Comparison of ENCODE assay signal across 8 mouse cellular contexts in genomic region chr15:79687175-79687574, GRCm38 (mm10). TPM values are rescaled to one million over a fixed set of nuclear protein-coding genes. Genes with fewer than 3 reads are reported as not detected.
A peak's percentile ranks its signal among the peaks of the same experiment; 100 is the strongest.
DNase-seq lines count a peak whose midpoint lies in the region; ATAC-seq lines count a peak whose summit lies in the region.

No protein-coding gene starts in this region.

- H3K36me3 ChIP-seq in hindbrain, embryonic 11.5 days (ENCODE audit: control insufficient read depth, insufficient read depth, low read length), result no peaks in the 10 kb centered on the region
- H3K36me3 ChIP-seq in macrophage (ENCODE audit: inconsistent target), result no peaks in the 10 kb centered on the region

- peak; percentile 70 to 75 for DNase-seq in cerebellum, postnatal 10 days
- DNase-seq in cerebellum, postnatal 36 days, result no peak
- DNase-seq in right cerebral cortex, postnatal 4 days, result peak; percentile 43
- no peak for DNase-seq in right cerebral cortex, postnatal 36 days (ENCODE audit: low spot score in 2 of 2)
- no peak for DNase-seq in hindbrain, embryonic 11.5 days (ENCODE audit: low spot score)
- no peak for DNase-seq in frontal cortex, postnatal 25 days (ENCODE audit: low spot score in 2 of 2)
- no peak for DNase-seq in urinary bladder, postnatal 10 days (ENCODE audit: low spot score)

- peak overlapping the region; percentile 84 for H3K27ac ChIP-seq in hindbrain, embryonic 11.5 days (ENCODE audit: low read depth, low read length)
- H3K27ac ChIP-seq in macrophage, result no peak overlapping the region; the same call in 1 of the 2 replicates

- peak overlapping the region; percentile 88 for H3K9ac ChIP-seq in hindbrain, embryonic 11.5 days (ENCODE audit: low read depth, low read length)

- H3K79me2 ChIP-seq in macrophage (ENCODE audit: inconsistent target), result peaks cover 61% of the 10 kb centered on the region

- ATAC-seq in hindbrain, embryonic 11.5 days (ENCODE audit: low FRiP score), result no peak

- H3K27me3 ChIP-seq in hindbrain, embryonic 11.5 days (ENCODE audit: control insufficient read depth, insufficient read depth, low read length), result no peaks in the 10 kb centered on the region

- under 1% methylated on average over 32 of the region's 33 CpGs for WGBS in hindbrain, embryonic 11.5 days
- WGBS in macrophage (ENCODE audit: missing documents), result 2% methylated on average over 33 of the region's 33 CpGs

- H3K4me2 ChIP-seq in hindbrain, embryonic 11.5 days (replicated peaks; ENCODE audit: low read depth, low read length), result peak overlapping the region; percentile 82

- H3K4me3 ChIP-seq in hindbrain, embryonic 11.5 days (ENCODE audit: low read depth, low read length), result peak overlapping the region; percentile 87
- H3K4me3 ChIP-seq in macrophage (ENCODE audit: inconsistent target), result peak overlapping the region; percentile 55

- H3K9me3 ChIP-seq in hindbrain, embryonic 11.5 days (ENCODE audit: control insufficient read depth, low read length), result no peaks in the 10 kb centered on the region

- peaks cover 12% of the 10 kb centered on the region; the same call in 1 of the 2 replicates for H3K4me1 ChIP-seq in hindbrain, embryonic 11.5 days (replicated peaks; ENCODE audit: control insufficient read depth, insufficient read depth, low read length)

RNA-seq across cellular contexts. Expression of gene Josd1, which starts 0.5 kb away (rescaled TPM):
- polyA plus RNA-seq in hindbrain, embryonic 11.5 days (2014; fragmentation: Nextera tagmentation; extraction: Ambion mirVana), result 12.2 and 14.7 TPM in 2 replicates
- total RNA-seq in macrophage (2018; cell fraction: chromatin; rRNA removed), result 10 to 100 TPM in 1 of 26 experiments, 1 to 10 TPM in 25; 1.7 to 10.0 (median 4.2) TPM
- 10 to 100 TPM; 12.9 to 25.9 (median 17.1) TPM for total RNA-seq in macrophage (2018; cell fraction: cytosol; rRNA removed)
- total RNA-seq in macrophage (2018; cell fraction: nucleus; rRNA removed), result 10 to 100 TPM in 16 of 26 experiments, 1 to 10 TPM in 10; 5.7 to 18.4 (median 10.6) TPM
- 13.3 to 18.4 TPM (median 16.8 TPM) in 3 replicates for polyA plus RNA-seq in macrophage (2018)

RNA-seq across cellular contexts. Expression of gene Gtpbp1, which starts 3.5 kb away (rescaled TPM):
- polyA plus RNA-seq in hindbrain, embryonic 11.5 days (2014; fragmentation: Nextera tagmentation; extraction: Ambion mirVana), result 28.1 and 33.9 TPM in 2 replicates
- 10 to 100 TPM in 24 of 26 experiments, 1 to 10 TPM in 2; 8.8 to 74.7 (median 34.9) TPM for total RNA-seq in macrophage (2018; cell fraction: chromatin; rRNA removed)
- 10 to 100 TPM; 13.8 to 28.6 (median 20.0) TPM for total RNA-seq in macrophage (2018; cell fraction: cytosol; rRNA removed)
- total RNA-seq in macrophage (2018; cell fraction: nucleus; rRNA removed), result 10 to 100 TPM; 11.7 to 42.6 (median 29.4) TPM
- 18.0 to 29.2 TPM (median 22.4 TPM) in 3 replicates for polyA plus RNA-seq in macrophage (2018)

RNA-seq across cellular contexts. Expression of gene Tomm22, which starts 16.5 kb away (rescaled TPM):
- 337 and 338 TPM in 2 replicates for polyA plus RNA-seq in hindbrain, embryonic 11.5 days (2014; fragmentation: Nextera tagmentation; extraction: Ambion mirVana)
- 10 to 100 TPM in 20 of 26 experiments, 1 to 10 TPM in 6; 5.6 to 22.7 (median 14.4) TPM for total RNA-seq in macrophage (2018; cell fraction: chromatin; rRNA removed)
- 100 to 1,000 TPM in 1 of 26 experiments, 10 to 100 TPM in 25; 77.3 to 100 (median 86.7) TPM for total RNA-seq in macrophage (2018; cell fraction: cytosol; rRNA removed)
- 10 to 100 TPM; 13.5 to 72.1 (median 38.9) TPM for total RNA-seq in macrophage (2018; cell fraction: nucleus; rRNA removed)
- 71.6 to 131 TPM (median 97.1 TPM) in 3 replicates for polyA plus RNA-seq in macrophage (2018)

RNA-seq across cellular contexts. Expression of gene Cby1, which starts 28.2 kb away (rescaled TPM):
- 74.6 and 76.1 TPM in 2 replicates for polyA plus RNA-seq in hindbrain, embryonic 11.5 days (2014; fragmentation: Nextera tagmentation; extraction: Ambion mirVana)
- total RNA-seq in macrophage (2018; cell fraction: chromatin; rRNA removed), result 1 to 10 TPM in 18 of 26 experiments, not detected in 8; 1.1 to 4.9 (median 2.0) TPM
- total RNA-seq in macrophage (2018; cell fraction: cytosol; rRNA removed), result 10 to 100 TPM in 18 of 26 experiments, 1 to 10 TPM in 8; 6.7 to 17.0 (median 11.4) TPM
- total RNA-seq in macrophage (2018; cell fraction: nucleus; rRNA removed), result 1 to 10 TPM in 24 of 26 experiments, under 1 TPM in 2; 0.75 to 5.7 (median 3.2) TPM
- 11.0 to 24.8 TPM (median 14.4 TPM) in 3 replicates for polyA plus RNA-seq in macrophage (2018)

RNA-seq across cellular contexts. Expression of gene Fam227a, which starts 28.4 kb away (rescaled TPM):
- polyA plus RNA-seq in hindbrain, embryonic 11.5 days (2014; fragmentation: Nextera tagmentation; extraction: Ambion mirVana), result 3.7 and 6.0 TPM in 2 replicates
- total RNA-seq in macrophage (2018; cell fraction: chromatin; rRNA removed), result 10 to 100 TPM in 8 of 26 experiments, 1 to 10 TPM in 17, under 1 TPM in 1; 0.90 to 18.2 (median 6.5) TPM
- total RNA-seq in macrophage (2018; cell fraction: cytosol; rRNA removed), result under 1 TPM in 24 of 26 experiments, not detected in 2; 0.04 to 0.82 (median 0.24) TPM
- 10 to 100 TPM in 2 of 26 experiments, 1 to 10 TPM in 19, under 1 TPM in 5; 0.29 to 11.5 (median 2.8) TPM for total RNA-seq in macrophage (2018; cell fraction: nucleus; rRNA removed)
- polyA plus RNA-seq in macrophage (2018), result 0.34 to 1.0 TPM in 2 of 3 replicates, not detected in the other

Comparison
In these comparisons a context has a peak if more than half of its experiments do, and no peak if none do; other contexts are left out.
1. DNase-seq: peak in cerebellum, postnatal 10 days (2 of 2) and right cerebral cortex, postnatal 4 days (single experiment); none in cerebellum, postnatal 36 days (0 of 2), right cerebral cortex, postnatal 36 days (0 of 2), hindbrain, embryonic 11.5 days (single experiment), frontal cortex, postnatal 25 days (0 of 2) and urinary bladder, postnatal 10 days (single experiment).